Mouse (Mus musculus): ENCODE measurements at regions not wholly inside any gene's neighbourhood (a gene's known extent, or its start where the extent isn't known, plus 50 kb on each side); places are given as distances from the start of the nearest gene placed in this dataset.

GRCm38 (mm10) chr8:49136503-49137044 is 292.8 kb upstream of the Tenm3 start:
- 89% methylated on average over 10 of the region's 10 CpGs for WGBS
- Histone ChIP-seq H3K4me2 (replicated peaks; ENCODE audit: low read depth, low read length) (no peak overlapping the region), H3K4me3 (ENCODE audit: low read length) (no peak overlapping the region), H3K36me3 (ENCODE audit: control insufficient read depth, insufficient read depth, low read length) (no peaks in the 10 kb centered on the region), H3K27me3 (ENCODE audit: control insufficient read depth, insufficient read depth, low read length) (no peaks in the 10 kb centered on the region), H3K27ac (ENCODE audit: low read depth, low read length) (no peak overlapping the region), H3K4me1 (ENCODE audit: control insufficient read depth, insufficient read depth, low read length) (no peaks in the 10 kb centered on the region), H3K9ac (ENCODE audit: low read depth, low read length) (no peak overlapping the region), H3K9me3 (ENCODE audit: control insufficient read depth, low read length) (no peaks in the 10 kb centered on the region)
- no peak for ATAC-seq (ENCODE audit: low FRiP score, low TSS enrichment)

DNA sequence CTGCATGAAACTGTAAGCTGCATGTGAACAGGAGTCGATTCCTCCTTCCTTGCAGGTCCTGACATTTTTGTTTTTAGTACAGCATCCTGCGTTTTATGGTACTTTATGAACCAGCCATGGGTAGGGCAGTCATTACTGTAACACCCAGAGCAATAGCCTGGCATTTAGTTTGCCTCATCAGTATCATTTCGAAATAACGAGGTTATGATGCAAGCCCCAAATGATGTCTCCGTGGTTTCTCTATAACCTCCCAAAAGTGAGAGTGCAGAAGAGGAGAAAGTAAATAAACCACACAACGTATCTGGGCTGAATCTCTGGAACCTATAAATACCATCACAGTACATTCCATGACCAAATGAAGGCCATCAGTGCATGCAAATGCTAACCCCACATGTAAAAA is 265.3 kb upstream of the Tenm3 start:
- no peaks in the 10 kb centered on the region for H3K36me3 ChIP-seq (ENCODE audit: control insufficient read depth, insufficient read depth, low read length)
- no peak for ATAC-seq (ENCODE audit: low FRiP score, low TSS enrichment)
- 79% methylated on average over 6 of the region's 6 CpGs for WGBS
- no peak overlapping the region for H3K4me3 ChIP-seq (ENCODE audit: low read length)
- H3K4me2 ChIP-seq (replicated peaks; ENCODE audit: low read depth, low read length), result no peak overlapping the region
- no peaks in the 10 kb centered on the region for H3K4me1 ChIP-seq (ENCODE audit: control insufficient read depth, insufficient read depth, low read length)
- no peaks in the 10 kb centered on the region for H3K27me3 ChIP-seq (ENCODE audit: control insufficient read depth, insufficient read depth, low read length)
- no peak overlapping the region for H3K9ac ChIP-seq (ENCODE audit: low read depth, low read length)
- no peak overlapping the region for H3K27ac ChIP-seq (ENCODE audit: low read depth, low read length)
- no peaks in the 10 kb centered on the region for H3K9me3 ChIP-seq (ENCODE audit: control insufficient read depth, low read length)

- no peak overlapping the region for H3K9ac ChIP-seq (ENCODE audit: low read depth, low read length)
- H3K4me2 ChIP-seq (replicated peaks; ENCODE audit: low read depth, low read length), result no peak overlapping the region
- H3K4me1 ChIP-seq (ENCODE audit: control insufficient read depth, insufficient read depth, low read length), result no peaks in the 10 kb centered on the region
- ATAC-seq (ENCODE audit: low FRiP score, low TSS enrichment), result no peak
- no peak overlapping the region for H3K27ac ChIP-seq (ENCODE audit: low read depth, low read length)
- H3K36me3 ChIP-seq (ENCODE audit: control insufficient read depth, insufficient read depth, low read length), result no peaks in the 10 kb centered on the region
- H3K4me3 ChIP-seq (ENCODE audit: low read length), result no peak overlapping the region
- no peaks in the 10 kb centered on the region for H3K27me3 ChIP-seq (ENCODE audit: control insufficient read depth, insufficient read depth, low read length)
- no peaks in the 10 kb centered on the region for H3K9me3 ChIP-seq (ENCODE audit: control insufficient read depth, low read length)
- WGBS, result 88% methylated on average over 4 of the region's 4 CpGs
Observed at GRCm38 (mm10) chr8:49108665-49109064, 264.9 kb upstream of the Tenm3 start.

DNA sequence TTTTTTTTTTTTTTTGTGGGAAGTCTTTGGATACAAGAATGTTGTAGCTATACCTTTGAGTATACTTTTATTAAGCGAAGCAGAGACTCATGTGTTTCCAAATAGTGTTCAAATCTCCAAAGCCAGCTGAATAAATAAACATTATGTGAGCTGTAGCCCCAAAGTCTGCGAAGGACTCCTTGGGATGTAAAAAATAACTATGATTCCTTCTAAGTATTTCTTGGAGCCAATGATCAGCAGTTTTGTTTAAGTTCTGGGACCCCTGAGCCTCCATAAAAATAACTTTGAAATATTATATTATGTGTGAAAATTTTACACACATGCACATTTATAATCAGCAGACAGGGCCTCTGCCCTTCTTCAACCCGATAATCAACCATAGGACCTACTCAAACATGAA is 262.8 kb upstream of the Tenm3 start:
- no peaks in the 10 kb centered on the region for H3K9me3 ChIP-seq (ENCODE audit: control insufficient read depth, low read length)
- H3K4me2 ChIP-seq (replicated peaks; ENCODE audit: low read depth, low read length), result no peak overlapping the region
- H3K4me3 ChIP-seq (ENCODE audit: low read length), result no peak overlapping the region
- no peaks in the 10 kb centered on the region for H3K27me3 ChIP-seq (ENCODE audit: control insufficient read depth, insufficient read depth, low read length)
- ATAC-seq (ENCODE audit: low FRiP score, low TSS enrichment), result no peak
- H3K4me1 ChIP-seq (ENCODE audit: control insufficient read depth, insufficient read depth, low read length), result no peaks in the 10 kb centered on the region
- 53% methylated on average over 3 of the region's 3 CpGs for WGBS
- H3K9ac ChIP-seq (ENCODE audit: low read depth, low read length), result no peak overlapping the region
- H3K27ac ChIP-seq (ENCODE audit: low read depth, low read length), result no peak overlapping the region
- no peaks in the 10 kb centered on the region for H3K36me3 ChIP-seq (ENCODE audit: control insufficient read depth, insufficient read depth, low read length)

- H3K4me1 ChIP-seq (ENCODE audit: control insufficient read depth, insufficient read depth, low read length), result no peaks in the 10 kb centered on the region
- WGBS, result 90% methylated on average over 7 of the region's 7 CpGs
- H3K27ac ChIP-seq (ENCODE audit: low read depth, low read length), result no peak overlapping the region
- no peaks in the 10 kb centered on the region for H3K27me3 ChIP-seq (ENCODE audit: control insufficient read depth, insufficient read depth, low read length)
- H3K4me2 ChIP-seq (replicated peaks; ENCODE audit: low read depth, low read length), result no peak overlapping the region
- no peak for ATAC-seq (ENCODE audit: low FRiP score, low TSS enrichment)
- H3K9ac ChIP-seq (ENCODE audit: low read depth, low read length), result no peak overlapping the region
- no peaks in the 10 kb centered on the region for H3K36me3 ChIP-seq (ENCODE audit: control insufficient read depth, insufficient read depth, low read length)
- peaks cover 6% of the 10 kb centered on the region for H3K9me3 ChIP-seq (ENCODE audit: control insufficient read depth, low read length)
- no peak overlapping the region for H3K4me3 ChIP-seq (ENCODE audit: low read length)
Observed at GRCm38 (mm10) chr8:49101156-49101555, 257.4 kb upstream of the Tenm3 start.

DNA sequence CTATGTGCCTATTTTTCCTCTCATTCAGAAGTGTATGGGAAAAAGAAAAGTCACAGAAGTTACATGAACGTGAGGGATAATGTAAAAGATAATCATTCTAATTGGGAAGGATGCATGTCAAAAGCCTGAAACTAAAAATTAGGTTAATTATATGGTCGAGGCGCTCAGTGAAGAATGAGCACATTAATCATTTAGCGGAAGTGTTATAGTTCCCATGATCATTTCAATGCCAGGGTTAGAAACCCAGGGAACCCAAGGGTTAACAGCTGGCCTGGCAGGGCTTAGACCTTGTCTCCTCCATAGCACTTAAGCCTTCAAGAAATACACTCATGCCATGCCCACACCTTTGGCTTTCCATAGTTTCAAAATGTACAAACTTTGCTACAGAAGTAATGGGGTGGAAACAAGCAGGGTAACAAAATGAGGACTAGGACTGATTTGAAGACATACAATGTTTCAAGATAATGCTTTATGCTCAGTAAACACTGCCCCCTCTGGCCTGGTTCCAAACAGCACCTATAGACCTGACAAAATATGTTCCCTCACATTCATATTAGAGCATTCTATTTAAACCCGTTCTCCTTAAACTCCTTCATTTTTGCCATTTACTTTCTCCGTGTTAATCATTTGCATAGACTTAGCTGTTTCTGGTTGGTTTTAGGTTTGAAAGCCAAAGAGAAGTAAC is 240.6 kb upstream of the Tenm3 start:
- H3K27me3 ChIP-seq (ENCODE audit: control insufficient read depth, insufficient read depth, low read length), result no peaks in the 10 kb centered on the region
- no peaks in the 10 kb centered on the region for H3K36me3 ChIP-seq (ENCODE audit: control insufficient read depth, insufficient read depth, low read length)
- no peak overlapping the region for H3K9ac ChIP-seq (ENCODE audit: low read depth, low read length)
- H3K27ac ChIP-seq (ENCODE audit: low read depth, low read length), result no peak overlapping the region
- H3K9me3 ChIP-seq (ENCODE audit: control insufficient read depth, low read length), result no peaks in the 10 kb centered on the region
- H3K4me1 ChIP-seq (ENCODE audit: control insufficient read depth, insufficient read depth, low read length), result no peaks in the 10 kb centered on the region
- no peak overlapping the region for H3K4me2 ChIP-seq (replicated peaks; ENCODE audit: low read depth, low read length)
- no peak for ATAC-seq (ENCODE audit: low FRiP score, low TSS enrichment)
- no peak overlapping the region for H3K4me3 ChIP-seq (ENCODE audit: low read length)
- 86% methylated on average over 6 of the region's 6 CpGs for WGBS

DNA sequence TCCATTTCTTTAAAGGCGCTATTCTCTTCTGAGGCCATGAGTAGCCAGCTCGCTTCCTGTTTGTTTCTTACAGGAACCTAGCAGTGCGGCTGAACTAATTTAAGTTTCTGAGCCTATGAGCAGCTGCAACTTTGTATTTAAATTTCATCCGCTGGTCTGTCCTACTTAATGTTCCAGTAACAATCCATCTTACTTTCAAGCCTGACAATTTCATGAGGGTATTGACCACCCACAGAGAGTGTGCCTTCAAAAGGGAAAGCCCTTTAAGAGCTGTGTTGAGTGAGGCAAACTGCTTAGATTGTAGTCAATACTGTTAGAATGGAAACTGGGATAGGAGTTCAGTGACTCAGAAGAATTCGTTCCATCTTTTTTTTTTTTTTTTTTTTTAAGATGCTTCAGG is 225.7 kb upstream of the Tenm3 start:
- H3K9ac ChIP-seq (ENCODE audit: low read depth, low read length), result no peak overlapping the region
- no peak overlapping the region for H3K27ac ChIP-seq (ENCODE audit: low read depth, low read length)
- no peaks in the 10 kb centered on the region for H3K9me3 ChIP-seq (ENCODE audit: control insufficient read depth, low read length)
- no peak overlapping the region for H3K4me2 ChIP-seq (replicated peaks; ENCODE audit: low read depth, low read length)
- H3K27me3 ChIP-seq (ENCODE audit: control insufficient read depth, insufficient read depth, low read length), result no peaks in the 10 kb centered on the region
- 44% methylated on average over 5 of the region's 5 CpGs for WGBS
- H3K4me3 ChIP-seq (ENCODE audit: low read length), result no peak overlapping the region
- no peaks in the 10 kb centered on the region for H3K4me1 ChIP-seq (ENCODE audit: control insufficient read depth, insufficient read depth, low read length)
- no peak for ATAC-seq (ENCODE audit: low FRiP score, low TSS enrichment)
- H3K36me3 ChIP-seq (ENCODE audit: control insufficient read depth, insufficient read depth, low read length), result no peaks in the 10 kb centered on the region

- ATAC-seq (ENCODE audit: low FRiP score, low TSS enrichment), result no peak
- no peak overlapping the region for H3K27ac ChIP-seq (ENCODE audit: low read depth, low read length)
- H3K4me2 ChIP-seq (replicated peaks; ENCODE audit: low read depth, low read length), result no peak overlapping the region
- no peaks in the 10 kb centered on the region for H3K4me1 ChIP-seq (ENCODE audit: control insufficient read depth, insufficient read depth, low read length)
- H3K4me3 ChIP-seq (ENCODE audit: low read length), result no peak overlapping the region
- WGBS, result 59% methylated on average over 3 of the region's 3 CpGs
- H3K36me3 ChIP-seq (ENCODE audit: control insufficient read depth, insufficient read depth, low read length), result no peaks in the 10 kb centered on the region
- no peak overlapping the region for H3K9ac ChIP-seq (ENCODE audit: low read depth, low read length)
- no peaks in the 10 kb centered on the region for H3K27me3 ChIP-seq (ENCODE audit: control insufficient read depth, insufficient read depth, low read length)
- no peaks in the 10 kb centered on the region for H3K9me3 ChIP-seq (ENCODE audit: control insufficient read depth, low read length)
Observed at GRCm38 (mm10) chr8:49063256-49063655, 219.5 kb upstream of the Tenm3 start.

- Histone ChIP-seq H3K4me3 (ENCODE audit: low read length) (no peak overlapping the region), H3K4me1 (ENCODE audit: control insufficient read depth, insufficient read depth, low read length) (no peaks in the 10 kb centered on the region), H3K4me2 (replicated peaks; ENCODE audit: low read depth, low read length) (no peak overlapping the region), H3K9ac (ENCODE audit: low read depth, low read length) (no peak overlapping the region), H3K9me3 (ENCODE audit: control insufficient read depth, low read length) (no peaks in the 10 kb centered on the region), H3K27ac (ENCODE audit: low read depth, low read length) (no peak overlapping the region), H3K27me3 (ENCODE audit: control insufficient read depth, insufficient read depth, low read length) (no peaks in the 10 kb centered on the region), H3K36me3 (ENCODE audit: control insufficient read depth, insufficient read depth, low read length) (no peaks in the 10 kb centered on the region)
- ATAC-seq (ENCODE audit: low FRiP score, low TSS enrichment), result no peak
- WGBS, result 78% methylated on average over 6 of the region's 6 CpGs
Observed at GRCm38 (mm10) chr8:49043236-49043635, 199.5 kb upstream of the Tenm3 start.
